Mouse (Mus musculus) layer of hippocampus, adult 9-10 months (tissue): Measurements from ENCODE around the gene Lrrc20.

Experiments
- DNase-seq: peaks from one replicate; pipeline ENCODE4 v3.0.0; 2022; ENCODE audit warnings: low spot score

Lrrc20 gene

GRCm38 (mm10) chr10:61474344-61474743 lies 1.3 kb upstream of the Lrrc20 start:
- no peak for DNase-seq

GRCm38 (mm10) chr10:61476440-61477165 lies 1.0 kb downstream of the Lrrc20 start:
- no peak for DNase-seq

GRCm38 (mm10) chr10:61479461-61479860 lies 3.9 kb downstream of the Lrrc20 start:
- DNase-seq: no peak

GRCm38 (mm10) chr10:61479927-61480326 lies 4.3 kb downstream of the Lrrc20 start:
- no peak for DNase-seq

GRCm38 (mm10) chr10:61480488-61480887 lies 4.9 kb downstream of the Lrrc20 start:
- no peak for DNase-seq

- DNase-seq: no peak
Measured at GRCm38 (mm10) chr10:61482771-61483170, 7.2 kb downstream of the Lrrc20 start.

- no peak for DNase-seq
Measured at GRCm38 (mm10) chr10:61484801-61485200, 9.2 kb downstream of the Lrrc20 start.

DNA sequence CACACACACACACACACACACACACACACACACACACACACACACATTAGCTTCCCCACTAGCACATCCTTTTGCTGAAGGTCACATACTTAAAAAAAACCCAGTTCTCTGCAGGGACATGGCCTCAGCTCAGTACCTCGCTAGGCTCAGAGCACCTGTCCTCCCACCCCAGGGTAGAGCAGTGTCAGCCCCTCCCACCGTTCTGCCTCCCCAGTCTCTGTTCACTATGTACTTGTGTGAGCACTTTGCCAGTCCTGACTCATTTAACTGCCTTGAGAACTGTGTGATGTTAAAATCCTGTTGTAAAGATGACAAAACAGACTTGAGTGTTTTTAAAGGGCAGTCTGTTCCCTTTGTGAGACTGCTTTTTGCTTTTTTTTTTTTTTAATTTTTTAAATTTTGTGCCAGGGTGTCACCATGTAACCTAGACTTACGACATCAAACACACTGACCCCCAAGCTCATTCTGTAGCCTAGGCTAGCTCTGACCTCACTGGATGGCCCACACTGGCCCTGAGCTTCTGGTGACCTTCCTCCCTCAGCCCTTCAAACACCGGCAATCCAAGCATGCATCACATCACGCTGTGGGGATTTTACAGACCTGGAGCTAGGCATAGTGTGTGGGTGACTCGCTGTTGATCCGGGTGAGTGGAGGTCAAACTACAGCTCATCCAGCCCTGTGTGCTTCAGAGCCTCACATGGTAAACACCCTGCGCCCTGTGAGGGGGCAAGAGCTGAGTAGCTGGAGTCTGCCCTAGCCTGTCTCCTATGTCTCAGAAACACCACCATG lies 11.1 kb downstream of the Lrrc20 start:
- DNase-seq: no peak

DNA sequence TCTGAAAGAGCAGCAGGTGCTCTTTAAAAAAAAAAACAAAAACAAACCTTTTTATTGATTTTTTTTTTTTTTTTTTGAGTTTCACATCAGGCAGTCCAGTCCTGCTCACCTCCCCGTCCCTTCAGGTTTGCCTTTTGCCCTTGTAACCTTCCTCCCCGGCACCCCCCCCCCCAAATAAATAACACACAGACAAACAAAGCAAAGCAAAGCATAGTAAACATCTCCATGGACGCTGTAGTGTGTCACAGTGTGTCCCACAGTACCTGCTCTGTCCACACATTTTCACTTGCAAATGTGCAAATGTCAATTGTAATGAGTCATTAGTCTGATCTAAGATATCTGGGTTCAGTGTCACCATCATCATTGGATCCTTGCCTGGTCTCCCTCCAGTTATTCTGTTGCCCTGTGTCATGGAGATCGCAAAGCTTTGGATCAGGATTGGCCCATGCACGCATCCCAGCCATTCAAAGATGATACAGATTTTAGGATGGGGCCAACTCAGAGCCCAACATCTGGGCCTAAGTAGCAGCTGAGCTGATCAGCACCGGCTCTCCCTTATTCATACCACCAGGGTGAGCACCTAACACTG lies 13.0 kb downstream of the Lrrc20 start:
- DNase-seq: no peak

- DNase-seq: no peak
Measured at GRCm38 (mm10) chr10:61491573-61491972, 16.0 kb downstream of the Lrrc20 start.

DNA sequence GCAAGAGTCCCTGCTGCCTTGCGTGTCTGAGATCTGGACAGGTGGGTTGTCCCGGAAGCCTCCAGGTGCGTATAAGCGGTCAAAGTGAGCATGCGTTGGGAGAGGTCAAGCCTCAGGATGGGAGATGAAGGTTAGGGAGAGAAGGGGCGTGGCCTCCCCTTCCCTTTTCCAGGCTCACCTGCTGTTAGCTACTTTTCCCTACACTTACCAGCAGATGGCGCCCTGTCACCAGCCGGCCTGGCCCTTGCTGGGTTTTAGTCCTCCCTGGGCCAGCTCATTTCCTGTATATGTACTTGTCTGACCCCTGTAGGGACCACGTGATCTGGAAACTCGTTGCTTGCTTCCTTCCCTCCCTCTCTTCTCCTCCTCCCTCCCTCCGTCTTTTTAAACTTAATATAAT lies 16.4 kb downstream of the Lrrc20 start:
- peak; percentile 41 for DNase-seq

DNA sequence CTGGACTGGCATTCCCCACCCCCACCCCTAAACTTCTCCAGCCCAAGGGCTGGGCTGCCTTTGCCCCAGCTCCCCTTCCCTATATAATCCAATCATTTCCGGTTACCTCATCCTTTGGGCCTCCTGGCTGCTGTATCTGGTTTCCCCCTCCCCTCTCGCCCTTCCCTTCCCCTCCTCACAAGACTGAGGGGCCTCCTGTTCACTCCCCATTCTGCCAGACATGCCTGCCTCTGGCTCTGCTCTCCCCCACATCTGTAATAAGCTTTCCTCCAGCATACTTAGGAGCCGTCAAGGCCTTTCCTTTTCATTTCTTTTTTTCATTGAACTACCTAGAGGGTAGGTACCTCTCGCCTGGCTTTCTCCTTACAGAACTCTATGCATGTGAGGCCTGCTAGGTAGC lies 19.9 kb downstream of the Lrrc20 start:
- no peak for DNase-seq

DNA sequence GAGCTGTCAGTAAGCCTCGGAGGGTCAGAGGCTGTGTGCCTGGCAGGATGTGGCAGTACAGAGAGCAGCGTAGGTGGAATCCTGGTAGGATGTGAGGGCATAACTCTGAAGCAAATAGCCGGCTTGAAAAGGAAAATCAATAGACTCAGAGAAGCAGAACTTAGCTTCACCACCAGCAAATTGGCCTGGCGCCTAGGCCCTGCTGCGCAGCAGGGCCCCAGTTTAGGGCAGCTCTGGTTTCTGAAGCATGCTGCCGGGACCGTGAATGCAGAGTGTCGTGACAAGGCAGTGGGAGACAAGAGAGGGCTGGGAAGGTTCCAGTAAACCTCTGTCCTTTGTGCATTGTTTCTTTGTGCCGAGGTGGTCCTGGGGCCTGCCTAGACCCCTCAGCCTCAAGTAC lies 20.6 kb downstream of the Lrrc20 start:
- DNase-seq: no peak

DNA sequence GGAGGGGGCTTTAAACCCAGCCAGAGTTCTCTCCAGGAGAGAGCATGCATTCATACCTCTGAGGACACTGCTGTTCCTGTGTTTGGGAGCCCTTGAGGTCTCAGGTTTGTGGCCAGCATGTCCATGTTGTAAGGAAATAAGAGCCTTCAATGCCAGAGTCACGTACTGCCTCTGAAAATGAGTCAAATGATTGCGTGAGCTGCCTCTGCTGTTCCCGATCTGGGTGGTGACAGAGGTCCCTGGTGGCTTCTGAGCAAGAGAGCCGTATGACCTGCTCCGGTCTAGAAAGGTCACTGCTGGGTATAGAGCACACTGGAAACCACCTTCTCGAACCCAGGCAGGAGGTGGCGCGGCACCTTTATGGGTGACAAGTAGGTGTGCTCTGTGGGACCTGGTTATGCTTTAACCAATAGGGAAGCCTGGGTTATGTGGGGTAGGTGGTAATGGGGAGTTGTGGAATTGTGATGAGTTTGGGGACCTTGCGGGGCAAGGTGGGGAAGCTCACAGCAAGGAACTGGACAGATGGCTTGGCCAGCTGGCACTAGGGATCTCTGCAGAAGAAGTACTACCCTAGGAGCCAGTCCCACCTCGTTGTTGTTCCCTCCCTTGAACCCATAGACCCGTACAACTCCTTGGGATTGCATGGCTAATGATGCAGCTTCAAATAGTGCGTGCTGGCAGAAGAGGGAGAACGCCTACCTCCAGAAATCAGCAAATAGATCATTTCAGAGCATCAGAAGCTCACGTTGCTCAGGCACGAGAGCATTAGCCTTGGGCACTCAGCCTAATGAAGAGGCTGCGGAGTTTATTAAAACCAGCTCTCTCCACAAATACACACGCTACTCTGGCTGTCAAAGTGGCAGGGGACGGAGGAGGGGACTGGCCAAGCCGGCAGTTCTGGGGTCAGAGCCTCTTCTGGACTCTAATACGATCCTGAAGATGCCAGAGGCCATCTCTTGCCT lies 24.2 kb downstream of the Lrrc20 start:
- DNase-seq: no peak

DNA sequence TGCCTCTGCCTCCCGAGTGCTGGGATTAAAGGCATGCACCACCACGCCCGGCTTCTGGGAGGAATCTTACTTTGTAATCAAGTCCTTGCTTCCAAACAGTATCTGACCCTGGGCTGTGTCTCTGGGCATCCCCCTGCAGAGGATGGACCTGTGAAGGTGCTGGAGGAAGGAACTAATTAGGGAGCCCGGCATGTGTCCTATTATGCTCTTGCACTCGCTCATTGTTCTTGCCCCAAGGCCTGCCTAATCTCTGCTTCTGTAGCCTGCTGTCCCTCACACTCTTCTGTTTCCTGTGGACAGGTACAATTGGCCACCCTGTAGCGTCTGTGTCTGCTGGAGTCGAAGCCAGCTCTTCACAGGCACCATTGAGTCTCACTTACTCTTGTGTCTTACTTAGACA lies 25.2 kb downstream of the Lrrc20 start:
- DNase-seq: no peak

- DNase-seq: no peak
Measured at GRCm38 (mm10) chr10:61504073-61504472, 28.5 kb downstream of the Lrrc20 start.

- no peak for DNase-seq
Measured at GRCm38 (mm10) chr10:61506381-61507200, 31.0 kb downstream of the Lrrc20 start.

DNA sequence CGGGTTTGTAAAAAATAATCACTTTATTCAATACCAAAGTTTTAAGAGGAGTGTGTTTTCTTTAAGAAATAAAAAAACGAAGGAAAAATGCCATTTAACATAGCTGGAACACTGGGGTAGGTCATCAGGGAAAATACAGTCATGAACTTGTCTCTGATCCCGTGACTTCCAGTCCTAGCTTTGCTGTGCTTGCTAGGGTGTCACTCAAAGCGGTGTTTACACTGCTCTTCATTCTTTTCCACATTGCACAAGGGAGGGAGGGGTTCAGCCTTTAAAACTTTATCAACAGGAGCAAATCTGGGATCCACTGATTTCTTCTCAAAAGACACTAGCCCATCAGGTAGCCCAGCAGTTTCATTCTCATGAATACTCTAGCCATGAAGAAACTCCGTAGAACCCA lies 34.3 kb downstream of the Lrrc20 start:
- DNase-seq: no peak

GRCm38 (mm10) chr10:61510809-61511208 lies 35.2 kb downstream of the Lrrc20 start:
- DNase-seq: no peak

- no peak for DNase-seq
Measured at GRCm38 (mm10) chr10:61512215-61512889, 36.8 kb downstream of the Lrrc20 start.

DNA sequence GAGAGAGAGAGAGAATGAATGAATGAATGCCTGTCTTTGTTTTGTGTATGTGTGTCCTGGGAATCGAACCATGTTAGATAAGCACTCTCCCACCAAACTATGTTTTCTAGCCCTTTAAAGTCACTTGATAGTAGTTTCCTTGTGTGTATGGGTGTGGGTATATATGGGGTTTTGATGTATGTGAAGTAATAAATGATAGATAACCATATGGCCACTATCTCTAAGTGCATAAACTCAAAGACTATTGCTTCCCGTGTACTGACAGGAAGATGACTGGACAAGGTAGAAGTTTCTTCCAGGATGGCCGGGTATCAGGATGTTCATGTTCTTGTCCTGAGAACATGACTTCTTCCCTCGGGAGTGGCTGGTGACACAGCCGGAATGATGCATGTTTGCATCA lies 41.3 kb downstream of the Lrrc20 start:
- no peak for DNase-seq
